Mouse (Mus musculus): ENCODE data around the gene Gm45140. TPM values are rescaled to one million over a fixed set of nuclear protein-coding genes. Genes with fewer than 3 reads are reported as not detected.
"Not testable (repeated sequence)": the region's sequence is repeated elsewhere in the genome, so short reads cannot be mapped to it uniquely, and the experiment has no call there.

The Gm45140 gene
- total RNA-seq, 2 experiments from 2014 or later = 1.7 to 2.5 TPM

GRCm38 (mm10) chr6:87775588-87776245 is 59.9 kb downstream of the Gm45140 start:
- DNase-seq = no peak

- no peak for DNase-seq
Measured at GRCm38 (mm10) chr6:87774909-87775308, 60.7 kb downstream of the Gm45140 start.

GRCm38 (mm10) chr6:87774466-87774865 is 61.1 kb downstream of the Gm45140 start:
- DNase-seq = no peak

- DNase-seq = no peak
Measured at GRCm38 (mm10) chr6:87770626-87771025, 65.0 kb downstream of the Gm45140 start.

GRCm38 (mm10) chr6:87764296-87764695 is 71.3 kb downstream of the Gm45140 start:
- not testable (repeated sequence) for DNase-seq

GRCm38 (mm10) chr6:87763376-87764280 is 72.0 kb downstream of the Gm45140 start:
- DNase-seq = no peak

- no peak for DNase-seq
Measured at GRCm38 (mm10) chr6:87762161-87762560, 73.4 kb downstream of the Gm45140 start.

- DNase-seq = no peak
Measured at GRCm38 (mm10) chr6:87759850-87760249, 75.7 kb downstream of the Gm45140 start.

- no peak for DNase-seq
Measured at GRCm38 (mm10) chr6:87759404-87759803, 76.2 kb downstream of the Gm45140 start.

- DNase-seq = no peak
Measured at GRCm38 (mm10) chr6:87756896-87757295, 78.7 kb downstream of the Gm45140 start.

GRCm38 (mm10) chr6:87755196-87755595 is 80.4 kb downstream of the Gm45140 start:
- no peak for DNase-seq

- no peak for DNase-seq
Measured at GRCm38 (mm10) chr6:87751574-87751973, 84.0 kb downstream of the Gm45140 start.

- DNase-seq = no peak
Measured at GRCm38 (mm10) chr6:87750184-87750910, 85.2 kb downstream of the Gm45140 start.

- DNase-seq = no peak
Measured at GRCm38 (mm10) chr6:87748531-87748930, 87.1 kb downstream of the Gm45140 start.

- no peak for DNase-seq
Measured at GRCm38 (mm10) chr6:87748078-87748477, 87.5 kb downstream of the Gm45140 start.

- peak; percentile 54 for DNase-seq
Measured at GRCm38 (mm10) chr6:87746849-87747248, 88.7 kb downstream of the Gm45140 start.

GRCm38 (mm10) chr6:87746059-87746458 is 89.5 kb downstream of the Gm45140 start:
- no peak for DNase-seq

GRCm38 (mm10) chr6:87745301-87745700 is 90.3 kb downstream of the Gm45140 start:
- DNase-seq = no peak

- no peak for DNase-seq
Measured at GRCm38 (mm10) chr6:87744632-87745031, 91.0 kb downstream of the Gm45140 start.

GRCm38 (mm10) chr6:87743281-87743680 is 92.3 kb downstream of the Gm45140 start:
- DNase-seq = no peak

GRCm38 (mm10) chr6:87742804-87743203 is 92.8 kb downstream of the Gm45140 start:
- DNase-seq = peak; percentile 33

- no peak for DNase-seq
Measured at GRCm38 (mm10) chr6:87741978-87742377, 93.6 kb downstream of the Gm45140 start.

GRCm38 (mm10) chr6:87740496-87740895 is 95.1 kb downstream of the Gm45140 start:
- DNase-seq = no peak
